Mouse (Mus musculus) intestine, embryonic 14.5 days (tissue): ENCODE measurements around the gene Ush2a. TPM values are rescaled to one million over a fixed set of nuclear protein-coding genes. Genes with fewer than 3 reads are reported as not detected.

Experiments
- ATAC-seq: fragments of 200-750 bp; cut with Nextera tagmentation; replicated peaks from 2 replicates; pipeline ENCODE4 v1.8.0; 2017; ENCODE audit warnings: low read depth, moderate number of reproducible peaks, moderate TSS enrichment, moderate library complexity; ENCODE audit not compliant: low FRiP score, low TSS enrichment
- DNase-seq: peaks from one replicate; pipeline ENCODE4 v3.0.0-alpha.2; 2018; ENCODE audit warnings: low spot score
- H3K27ac ChIP-seq: fragments of 300-500 bp; sonication (generic); 2 replicates; pipeline ENCODE4 v1.5.1; 2014; ENCODE audit warnings: low read depth, mild to moderate bottlenecking, control low read depth
- H3K27me3 ChIP-seq: fragments of 300-500 bp; sonication (generic); replicated peaks from 2 replicates; pipeline ENCODE4 v1.6.1; 2014; ENCODE audit warnings: low read length, control low read depth; ENCODE audit not compliant: control insufficient read depth, insufficient read depth
- H3K36me3 ChIP-seq: fragments of 300-500 bp; sonication (generic); 2 replicates; pipeline ENCODE4 v1.6.1; 2014; ENCODE audit warnings: low read length, control low read depth; ENCODE audit not compliant: control insufficient read depth, insufficient read depth
- H3K4me1 ChIP-seq: fragments of 300-500 bp; sonication (generic); replicated peaks from 2 replicates; pipeline ENCODE4 v1.6.1; 2014; ENCODE audit warnings: low read length, control low read depth, mixed read lengths; ENCODE audit not compliant: control insufficient read depth, insufficient read depth
- H3K4me2 ChIP-seq: fragments of 300-500 bp; sonication (generic); 2 replicates; pipeline ENCODE4 v1.6.1; 2014; ENCODE audit warnings: low read length
- H3K4me3 ChIP-seq: fragments of 300-500 bp; sonication (generic); 2 replicates; pipeline ENCODE4 v1.5.1; 2014; ENCODE audit warnings: low read depth, low read length, control low read depth, mixed read lengths
- H3K9ac ChIP-seq: fragments of 300-500 bp; sonication (generic); 2 replicates; pipeline ENCODE4 v1.6.1; 2014; ENCODE audit warnings: mild to moderate bottlenecking, low read length
- H3K9me3 ChIP-seq: fragments of 300-500 bp; sonication (generic); 2 replicates; pipeline ENCODE4 v1.6.1; 2016; ENCODE audit warnings: low read length, control low read depth; ENCODE audit not compliant: control insufficient read depth
- WGBS: fragments of 180-500 bp; shearing (Covaris S2); extraction: QIAGEN DNeasy Blood & Tissue Kit; methylation state at CpG from one replicate; pipeline ENCODE4 v1.1.7; 2014; 5-methylcytosine and 5-hydroxymethylcytosine counted together
- polyA plus RNA-seq: library from polyadenylated mRNA; unstranded; fragments of >200 nt; fragmentation: Nextera tagmentation; extraction: Ambion mirVana; gene quantifications from 2 replicates; pipeline ENCODE4 v1.2.1, GENCODE M21; 2014

The Ush2a gene
- polyA plus RNA-seq, 1 experiment from 2014 or later = 0.04 TPM

DNA sequence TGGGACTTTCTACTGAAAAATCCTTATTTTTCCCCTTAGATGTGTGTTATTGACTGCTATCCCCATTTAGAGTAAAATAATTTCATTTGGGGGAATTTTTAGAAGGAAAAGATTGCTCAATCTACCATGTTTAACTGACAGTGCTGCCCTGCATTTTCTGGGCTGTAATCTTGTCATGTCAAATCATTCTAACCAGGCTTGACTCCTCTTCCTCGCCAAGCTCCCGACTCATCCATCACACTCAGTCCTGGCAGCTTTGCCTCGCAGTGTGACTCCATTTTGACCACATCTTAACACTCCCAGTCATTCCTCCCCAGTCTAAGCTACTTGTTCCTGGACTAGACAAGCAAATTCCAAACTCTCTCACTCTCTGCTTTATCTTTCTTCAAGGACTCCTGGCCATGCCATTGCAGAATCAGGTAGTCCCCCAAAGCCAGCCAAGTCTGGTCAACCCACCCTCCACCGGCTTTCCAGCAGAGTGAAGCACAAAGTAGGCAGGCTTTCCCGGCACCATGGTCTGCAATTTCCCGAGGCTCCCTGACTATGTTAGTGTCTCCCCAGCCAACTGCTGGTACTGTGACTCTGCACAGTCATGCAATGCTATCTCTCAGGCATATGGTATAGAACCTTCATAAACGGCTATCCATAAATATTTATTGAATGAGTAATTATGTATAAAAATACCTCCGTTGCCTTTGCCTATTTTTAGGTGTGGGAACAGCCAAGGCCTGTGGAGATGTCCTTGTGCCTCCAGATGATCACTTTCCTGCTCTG lies 146.0 kb downstream of the Ush2a start:
- no peak for ATAC-seq
- H3K9me3 ChIP-seq = no peaks in the 10 kb centered on the region
- no peaks in the 10 kb centered on the region for H3K4me1 ChIP-seq
- no peaks in the 10 kb centered on the region for H3K36me3 ChIP-seq
- 64% methylated on average over 8 of the region's 8 CpGs for WGBS
- H3K4me3 ChIP-seq = no peak overlapping the region
- H3K9ac ChIP-seq = no peak overlapping the region
- H3K27ac ChIP-seq = no peak overlapping the region
- no peaks in the 10 kb centered on the region for H3K27me3 ChIP-seq
- DNase-seq = no peak
- H3K4me2 ChIP-seq = no peak overlapping the region

DNA sequence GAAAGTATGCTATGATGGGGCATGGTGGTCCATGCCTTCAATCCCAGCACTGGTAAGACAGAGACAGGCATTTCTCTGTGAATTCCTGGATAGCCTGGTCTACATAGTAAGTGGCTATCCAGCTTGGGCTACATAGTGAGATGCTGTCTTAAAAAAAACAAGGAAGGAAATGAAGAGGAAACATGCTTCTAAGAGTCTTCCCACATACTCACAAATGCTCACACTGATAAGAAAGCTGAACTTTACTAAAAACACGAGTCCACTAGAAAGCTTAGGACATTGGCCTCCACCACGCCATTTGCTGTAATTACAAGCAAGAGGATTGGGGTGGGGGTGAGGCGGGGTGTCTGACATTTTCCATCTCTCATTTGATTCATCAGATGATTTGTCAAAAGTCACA lies 148.7 kb downstream of the Ush2a start:
- Histone ChIP-seq H3K36me3 (no peaks in the 10 kb centered on the region), H3K4me2 (no peak overlapping the region), H3K4me1 (no peaks in the 10 kb centered on the region), H3K9me3 (no peaks in the 10 kb centered on the region), H3K4me3 (no peak overlapping the region), H3K27ac (no peak overlapping the region), H3K9ac (no peak overlapping the region), H3K27me3 (no peaks in the 10 kb centered on the region)
- DNase-seq = no peak
- no peak for ATAC-seq
- 81% methylated on average over 3 of the region's 3 CpGs for WGBS

DNA sequence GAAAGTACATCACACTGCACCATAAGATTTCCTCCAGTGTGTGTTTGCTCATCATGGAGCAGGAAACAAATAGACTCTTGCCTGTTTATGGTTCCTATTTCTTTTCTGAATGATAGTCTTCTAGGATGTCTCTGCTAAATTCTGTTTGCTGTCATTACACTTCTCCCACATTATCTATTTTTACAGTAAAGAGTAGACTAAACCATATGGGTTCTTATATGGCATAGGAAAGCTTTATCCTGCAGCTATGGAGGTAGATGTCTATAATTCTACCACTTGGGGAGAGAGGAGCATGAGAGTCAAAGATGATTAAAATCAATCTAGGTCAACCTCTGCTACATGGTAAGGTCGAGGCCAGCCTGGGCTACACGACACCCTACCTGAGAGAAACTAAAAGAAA lies 158.7 kb downstream of the Ush2a start:
- DNase-seq (no peak), ATAC-seq (no peak)
- Histone ChIP-seq H3K9me3 (no peaks in the 10 kb centered on the region), H3K4me3 (no peak overlapping the region), H3K27ac (no peak overlapping the region), H3K9ac (no peak overlapping the region), H3K36me3 (no peaks in the 10 kb centered on the region), H3K27me3 (no peaks in the 10 kb centered on the region), H3K4me1 (no peaks in the 10 kb centered on the region), H3K4me2 (no peak overlapping the region)
- 89% methylated on average over 2 of the region's 2 CpGs for WGBS

DNA sequence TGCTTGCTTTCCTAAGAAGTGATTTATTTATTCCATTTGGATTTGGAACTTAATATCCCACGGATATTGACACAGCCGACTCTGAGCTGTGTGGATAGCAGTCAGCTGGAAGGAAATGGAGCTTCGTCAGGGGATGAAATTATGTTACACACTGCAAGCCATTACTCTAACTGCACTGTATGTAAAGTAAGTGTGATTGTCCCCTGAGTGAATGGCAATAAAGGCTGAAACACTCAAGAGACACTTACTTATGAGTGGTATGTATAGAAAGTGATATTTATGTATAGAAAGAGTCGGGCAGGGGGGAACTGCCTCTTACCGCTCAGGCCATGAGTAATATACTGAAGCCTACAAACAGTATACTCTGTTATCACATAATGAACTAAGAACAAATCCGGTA lies 166.3 kb downstream of the Ush2a start:
- Histone ChIP-seq H3K4me2 (no peak overlapping the region), H3K4me3 (no peak overlapping the region), H3K27me3 (no peaks in the 10 kb centered on the region), H3K9ac (no peak overlapping the region), H3K36me3 (no peaks in the 10 kb centered on the region), H3K4me1 (no peaks in the 10 kb centered on the region), H3K9me3 (no peaks in the 10 kb centered on the region), H3K27ac (no peak overlapping the region)
- ATAC-seq = no peak
- 81% methylated on average over 6 of the region's 6 CpGs for WGBS
- DNase-seq = no peak

DNA sequence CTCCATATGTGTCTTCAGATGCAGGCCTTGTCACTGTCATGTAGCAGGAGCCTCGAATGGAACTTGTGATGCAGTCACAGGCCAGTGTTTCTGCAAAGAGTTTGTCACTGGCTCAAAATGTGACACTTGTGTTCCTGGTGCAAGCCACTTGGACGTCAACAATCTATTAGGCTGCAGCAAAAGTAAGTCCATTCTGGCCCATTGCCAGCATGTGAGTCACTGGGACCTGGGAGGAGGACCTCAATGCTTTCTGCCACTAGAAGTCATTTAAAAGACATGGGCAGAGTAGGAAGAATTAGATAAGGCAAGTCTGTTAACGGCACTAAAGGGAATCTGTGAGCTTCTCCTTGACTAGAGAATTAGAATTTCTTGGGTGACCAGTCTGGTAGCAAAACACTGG lies 168.9 kb downstream of the Ush2a start:
- Histone ChIP-seq H3K27me3 (no peaks in the 10 kb centered on the region), H3K4me1 (no peaks in the 10 kb centered on the region), H3K4me2 (no peak overlapping the region), H3K9ac (no peak overlapping the region), H3K36me3 (no peaks in the 10 kb centered on the region), H3K4me3 (no peak overlapping the region), H3K27ac (no peak overlapping the region), H3K9me3 (no peaks in the 10 kb centered on the region)
- WGBS = 62% methylated on average over 3 of the region's 3 CpGs
- DNase-seq = no peak
- ATAC-seq = no peak

DNA sequence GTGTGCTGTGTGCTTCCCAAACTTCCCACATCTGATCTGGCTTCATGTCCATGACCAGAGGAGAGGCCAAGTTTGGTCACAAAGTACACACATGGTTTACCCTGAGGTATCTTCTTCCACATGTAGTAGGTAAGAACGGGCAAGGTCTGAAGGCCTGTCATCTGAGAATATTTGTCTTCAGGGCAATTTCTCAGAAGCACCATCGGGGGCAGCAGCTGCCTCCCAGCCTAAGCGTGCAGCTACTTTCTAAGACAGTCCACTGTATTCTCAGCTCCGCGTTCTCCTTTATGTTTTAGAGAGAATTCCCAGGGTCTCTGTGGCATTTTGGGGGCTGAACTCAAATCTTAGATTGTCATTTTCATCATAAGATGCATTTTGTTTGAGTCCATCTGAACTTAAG lies 186.1 kb downstream of the Ush2a start:
- H3K9ac ChIP-seq = no peak overlapping the region
- H3K9me3 ChIP-seq = no peaks in the 10 kb centered on the region
- DNase-seq (no peak), ATAC-seq (no peak)
- H3K36me3 ChIP-seq = no peaks in the 10 kb centered on the region
- no peak overlapping the region for H3K27ac ChIP-seq
- WGBS = 69% methylated on average over 5 of the region's 5 CpGs
- H3K4me1 ChIP-seq = no peaks in the 10 kb centered on the region
- no peaks in the 10 kb centered on the region for H3K27me3 ChIP-seq
- H3K4me3 ChIP-seq = no peak overlapping the region
- no peak overlapping the region for H3K4me2 ChIP-seq

DNA sequence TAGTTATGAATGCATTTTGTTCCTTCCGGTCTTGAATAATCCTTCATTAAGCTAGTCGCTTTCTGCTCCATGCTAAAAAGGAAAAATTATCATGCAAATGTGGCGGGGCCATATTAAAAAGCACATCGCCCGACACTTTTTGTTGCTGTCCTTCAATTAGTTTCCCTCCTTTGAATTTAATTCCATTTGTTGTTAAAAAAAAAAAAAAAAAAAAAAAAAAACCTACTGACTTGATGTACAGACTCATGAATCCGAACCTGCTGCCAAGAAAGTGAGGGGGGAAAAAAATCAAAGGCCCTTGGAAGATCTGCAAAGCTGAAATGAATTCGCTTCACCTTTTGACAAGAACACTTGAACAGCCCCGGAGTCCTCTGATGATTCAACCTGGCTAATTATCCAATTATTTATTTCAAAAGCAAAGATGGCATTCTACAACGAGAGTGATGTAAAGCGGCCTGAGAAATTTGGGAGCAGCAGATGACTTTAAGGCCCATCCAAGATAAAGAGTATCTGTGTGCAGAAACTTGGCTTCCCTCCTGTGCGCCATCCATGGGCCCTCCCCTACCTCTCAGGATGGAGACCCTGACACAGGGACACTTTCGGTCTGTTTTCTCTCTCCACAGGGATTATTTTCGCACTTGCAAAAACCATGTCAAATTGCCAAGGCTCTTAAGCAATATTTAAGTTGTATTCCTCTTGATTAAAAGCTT lies 194.8 kb downstream of the Ush2a start:
- Histone ChIP-seq H3K36me3 (no peaks in the 10 kb centered on the region), H3K9me3 (no peaks in the 10 kb centered on the region), H3K27ac (no peak overlapping the region), H3K27me3 (no peaks in the 10 kb centered on the region), H3K4me2 (no peak overlapping the region), H3K4me3 (no peak overlapping the region), H3K9ac (no peak overlapping the region), H3K4me1 (no peaks in the 10 kb centered on the region)
- DNase-seq = no peak
- WGBS = 83% methylated on average over 13 of the region's 13 CpGs
- no peak for ATAC-seq

DNA sequence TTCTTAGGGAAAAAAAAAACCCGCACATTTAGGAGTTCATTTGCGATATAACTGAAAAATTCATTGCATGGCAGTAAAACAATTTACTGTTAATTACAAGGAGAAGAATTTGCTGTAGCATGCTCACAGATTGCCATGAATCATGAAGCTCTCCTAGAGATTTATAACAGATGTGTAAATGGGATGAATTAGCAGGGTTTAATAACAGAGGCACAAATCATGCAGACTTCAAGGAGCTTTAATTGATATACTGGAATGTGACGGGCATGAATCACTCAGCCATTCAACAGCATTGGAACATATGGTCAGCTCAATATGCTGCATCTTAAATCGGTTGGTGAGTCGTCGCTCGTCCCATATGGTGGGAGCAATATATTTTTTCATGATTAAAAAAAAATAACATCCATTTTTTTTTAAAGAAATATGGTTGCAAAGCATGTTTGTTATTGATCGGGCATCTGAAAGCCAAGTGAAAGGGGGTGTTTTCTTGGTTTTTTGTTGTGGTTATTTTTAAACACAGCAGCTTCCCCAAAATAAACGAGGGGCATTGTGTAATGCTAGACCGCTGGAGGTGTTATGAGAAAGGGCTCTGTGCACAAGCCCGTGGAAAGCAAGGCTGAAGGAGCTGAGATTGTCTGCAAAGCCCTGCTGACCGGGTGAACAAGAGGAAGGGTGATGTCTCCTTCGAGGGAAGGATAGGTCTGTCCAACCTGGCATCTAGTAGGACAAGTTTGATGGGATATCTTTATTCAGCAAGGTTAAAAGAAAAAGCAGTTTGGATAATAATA lies 195.6 kb downstream of the Ush2a start:
- H3K36me3 ChIP-seq = no peaks in the 10 kb centered on the region
- no peak overlapping the region for H3K4me3 ChIP-seq
- no peak overlapping the region for H3K27ac ChIP-seq
- no peaks in the 10 kb centered on the region for H3K27me3 ChIP-seq
- 67% methylated on average over 13 of the region's 13 CpGs for WGBS
- no peak overlapping the region for H3K9ac ChIP-seq
- no peak for DNase-seq
- H3K4me1 ChIP-seq = no peaks in the 10 kb centered on the region
- ATAC-seq = no peak
- no peak overlapping the region for H3K4me2 ChIP-seq
- no peaks in the 10 kb centered on the region for H3K9me3 ChIP-seq
